Mouse (Mus musculus): ENCODE results near the gene Bglap.

- TF ChIP-seq CTCF (IDR thresholded peaks at IDR 0.05; ENCODE audit: low read depth) (peak; percentile 40), EP300 (IDR thresholded peaks at IDR 0.05; ENCODE audit: low read depth) (no peak)
These were observed 29.7 kb downstream of the Bglap start for GRCm38 (mm10) chr3:88354396-88355165.
